Mouse (Mus musculus) frontal cortex, postnatal 14 days (tissue): Measurements from ENCODE around the gene Cse1l.

ENCODE experiments used
- DNase-seq, 2 experiments: peaks; one replicate each; pipeline ENCODE4 v3.0.0; 2022; ENCODE audit warnings: low spot score in 2 of 2

Gene Cse1l

GRCm38 (mm10) chr2:166905711-166906522 lies at the start of gene Cse1l:
Cse1l (plus strand) TSS chr2:166906040.
- peak; percentile 95 to 98 for DNase-seq

- no peak for DNase-seq
Measured at GRCm38 (mm10) chr2:166856366-166856765, 49.5 kb upstream of the Cse1l start.

- no peak for DNase-seq
Measured at GRCm38 (mm10) chr2:166857118-166857517, 48.7 kb upstream of the Cse1l start.

- DNase-seq: no peak
Measured at GRCm38 (mm10) chr2:166859214-166859613, 46.6 kb upstream of the Cse1l start.

GRCm38 (mm10) chr2:166862505-166862904 lies 43.3 kb upstream of the Cse1l start:
- no peak for DNase-seq

- DNase-seq: no peak
Measured at GRCm38 (mm10) chr2:166865476-166865875, 40.4 kb upstream of the Cse1l start.

- DNase-seq: no peak
Measured at GRCm38 (mm10) chr2:166870271-166870865, 35.5 kb upstream of the Cse1l start.

GRCm38 (mm10) chr2:166870899-166871298 lies 34.9 kb upstream of the Cse1l start:
- DNase-seq: no peak

- no peak for DNase-seq
Measured at GRCm38 (mm10) chr2:166874675-166875280, 31.1 kb upstream of the Cse1l start.

- DNase-seq: no peak
Measured at GRCm38 (mm10) chr2:166875561-166875960, 30.3 kb upstream of the Cse1l start.

- DNase-seq: no peak
Measured at GRCm38 (mm10) chr2:166876331-166876730, 29.5 kb upstream of the Cse1l start.

GRCm38 (mm10) chr2:166885066-166885465 lies 20.8 kb upstream of the Cse1l start:
- no peak for DNase-seq

- DNase-seq: no peak
Measured at GRCm38 (mm10) chr2:166885619-166886018, 20.2 kb upstream of the Cse1l start.

- DNase-seq: no peak
Measured at GRCm38 (mm10) chr2:166886231-166886630, 19.6 kb upstream of the Cse1l start.

GRCm38 (mm10) chr2:166887816-166888215 lies 18.0 kb upstream of the Cse1l start:
- no peak for DNase-seq

GRCm38 (mm10) chr2:166891366-166891880 lies 14.4 kb upstream of the Cse1l start:
- no peak for DNase-seq

- no peak for DNase-seq
Measured at GRCm38 (mm10) chr2:166892158-166892680, 13.6 kb upstream of the Cse1l start.

- DNase-seq: no peak
Measured at GRCm38 (mm10) chr2:166893036-166893435, 12.8 kb upstream of the Cse1l start.

GRCm38 (mm10) chr2:166896368-166896767 lies 9.5 kb upstream of the Cse1l start:
- DNase-seq: peak in 1 of 2 experiments; percentile 9

GRCm38 (mm10) chr2:166896974-166897373 lies 8.9 kb upstream of the Cse1l start:
- no peak for DNase-seq

GRCm38 (mm10) chr2:166899161-166899560 lies 6.7 kb upstream of the Cse1l start:
- DNase-seq: no peak

- no peak for DNase-seq
Measured at GRCm38 (mm10) chr2:166899746-166900145, 6.1 kb upstream of the Cse1l start.
